Mouse (Mus musculus) liver, adult 2 months (tissue): Measurements from ENCODE around the gene Aldh9a1.

ENCODE experiments used
- CTCF ChIP-seq: fragments of 200-500 bp; IDR thresholded peaks from 2 replicates; pipeline ENCODE4 v1.5.1; 2011; ENCODE audit warnings: low read depth, low read length, control low read depth
- POLR2A ChIP-seq: fragments of 200-500 bp; IDR thresholded peaks from 2 replicates; pipeline ENCODE4 v1.6.1; 2011; ENCODE audit warnings: low read length, control low read depth; ENCODE audit not compliant: insufficient read depth; ENCODE audit errors: extremely low read depth

- no peak for TF ChIP-seq CTCF
- TF ChIP-seq POLR2A = no peak
Measured at GRCm38 (mm10) chr1:167331106-167331505, 18.7 kb upstream of the Aldh9a1 start.
